Mouse (Mus musculus) myocyte (in vitro differentiated cells): ENCODE measurements around the gene Myh11.

Source experiments
- CEBPB ChIP-seq: IDR thresholded peaks from 2 replicates; pipeline ENCODE4 v1.6.1; 2011; ENCODE audit warnings: mild to moderate bottlenecking, moderate library complexity; ENCODE audit not compliant: poor library complexity, insufficient read depth, severe bottlenecking
- E2F4 ChIP-seq: IDR thresholded peaks from one replicate; pipeline ENCODE4 v1.6.1; 2011; ENCODE audit warnings: mild to moderate bottlenecking, control low read depth, moderate library complexity; ENCODE audit not compliant: insufficient read depth
- MAX ChIP-seq: IDR thresholded peaks from one replicate; pipeline ENCODE4 v1.6.1; 2011; ENCODE audit warnings: low read depth, mild to moderate bottlenecking, control low read depth
- MYOD1 ChIP-seq, 3 experiments: IDR thresholded peaks; one replicate each; pipeline ENCODE4 v1.6.1; 2011; ENCODE audit warnings: control low read depth in 2 of 3, low read depth in 2 of 3, mild to moderate bottlenecking in 2 of 3, moderate library complexity in 1 of 3; ENCODE audit not compliant: insufficient read length in 2 of 3, control insufficient read depth in 1 of 3
- MYOG ChIP-seq, 3 experiments: IDR thresholded peaks; one replicate each; pipeline ENCODE4 v1.6.1; 2011; ENCODE audit warnings: control low read depth in 2 of 3, low read depth in 2 of 3, mild to moderate bottlenecking in 2 of 3; ENCODE audit not compliant: insufficient read length in 2 of 3, control insufficient read depth in 1 of 3, insufficient read depth in 1 of 3
- POLR2A ChIP-seq: IDR thresholded peaks from one replicate; pipeline ENCODE4 v1.6.1; 2011; ENCODE audit warnings: low read depth, mild to moderate bottlenecking, control low read depth, moderate library complexity; ENCODE audit not compliant: insufficient read length
- POLR2AphosphoS2 ChIP-seq: IDR thresholded peaks from one replicate; pipeline ENCODE4 v1.6.1; 2011; ENCODE audit warnings: low read depth, control low read depth; ENCODE audit not compliant: insufficient read length
- SRF ChIP-seq: IDR thresholded peaks from one replicate; pipeline ENCODE4 v1.6.1; 2011; ENCODE audit warnings: low read depth; ENCODE audit not compliant: control insufficient read depth, insufficient read length
- TCF12 ChIP-seq: IDR thresholded peaks from one replicate; pipeline ENCODE4 v1.6.1; 2011; ENCODE audit warnings: mild to moderate bottlenecking, control low read depth; ENCODE audit not compliant: poor library complexity, insufficient read depth, severe bottlenecking
- TCF3 ChIP-seq: IDR thresholded peaks from one replicate; pipeline ENCODE4 v1.6.1; 2011; ENCODE audit warnings: low read depth, control low read depth; ENCODE audit not compliant: insufficient read length
- USF1 ChIP-seq: IDR thresholded peaks from one replicate; pipeline ENCODE4 v1.6.1; 2011; ENCODE audit warnings: low read depth, mild to moderate bottlenecking, control low read depth, moderate library complexity

DNA sequence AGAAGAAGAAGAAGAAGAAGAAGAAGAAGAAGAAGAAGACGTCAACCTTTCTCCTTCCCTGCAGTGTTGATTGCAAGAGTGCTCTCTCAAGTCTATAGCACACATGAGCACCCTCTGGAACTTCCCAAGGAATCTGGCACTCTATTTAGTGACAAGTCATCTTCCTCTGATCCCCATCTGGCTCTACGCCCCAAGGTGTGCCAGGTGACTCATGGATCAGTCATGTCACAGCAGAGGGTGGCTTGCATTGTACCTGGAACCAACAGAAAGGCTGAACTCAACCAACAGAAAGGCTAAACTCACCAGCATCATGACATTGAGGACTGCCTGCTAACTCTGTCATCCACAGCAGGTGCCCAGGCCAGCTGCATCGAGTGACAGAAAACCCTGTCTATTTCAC lies 28.5 kb upstream of the Myh11 start:
- no peak for TF ChIP-seq MYOD1 (IDR thresholded peaks at IDR 0.05; ENCODE audit: control insufficient read depth in 1 of 3, insufficient read length in 2 of 3, low read depth in 2 of 3)
- no peak for TF ChIP-seq E2F4
- no peak for TF ChIP-seq TCF12
- TF ChIP-seq POLR2A = no peak
- TF ChIP-seq SRF = no peak
- TF ChIP-seq POLR2AphosphoS2 = no peak
- no peak for TF ChIP-seq USF1
- no peak for TF ChIP-seq CEBPB
- TF ChIP-seq MYOG (IDR thresholded peaks at IDR 0.05; ENCODE audit: control insufficient read depth in 1 of 3, insufficient read depth in 1 of 3, insufficient read length in 2 of 3, low read depth in 2 of 3) = no peak
- no peak for TF ChIP-seq TCF3
- TF ChIP-seq MAX = no peak
